Mouse (Mus musculus): ENCODE measurements around the gene Lrrc27.

DNA sequence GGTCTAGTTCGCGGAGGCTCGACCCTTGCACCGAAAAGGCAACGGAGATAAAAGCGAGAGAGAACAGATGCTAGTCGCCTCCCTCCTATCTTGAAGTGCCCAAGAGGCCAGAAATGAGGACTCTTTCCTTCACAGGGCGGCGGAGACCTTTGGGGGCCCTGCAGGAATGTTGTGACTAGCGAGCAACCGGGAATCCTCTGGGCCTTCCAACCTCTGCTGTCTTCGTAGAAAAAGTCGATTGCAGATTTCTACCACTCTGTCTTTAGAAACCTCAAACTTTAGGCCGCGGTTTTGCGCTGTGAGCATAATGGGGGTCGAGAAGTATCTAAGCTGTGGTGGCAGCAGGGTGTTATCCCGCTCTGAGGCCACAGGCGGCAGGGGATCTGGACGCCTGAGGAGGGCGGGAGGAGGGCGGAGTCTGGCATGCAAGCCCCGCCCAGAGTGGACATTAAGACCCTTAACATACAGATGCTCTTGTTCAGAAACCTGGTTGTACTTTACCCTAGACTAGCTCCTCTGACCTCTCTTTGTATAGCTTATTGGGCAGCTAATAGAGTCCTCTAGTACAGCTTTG, 24.1 kb upstream of the Lrrc27 start:
- no peak for TF ChIP-seq CTCF (IDR thresholded peaks at IDR 0.05 in 2 of 3, conservative IDR thresholded peaks at IDR 0.05 in 1 of 3; ENCODE audit: control insufficient read depth in 1 of 3, insufficient read depth in 1 of 3, low read depth in 2 of 3, low read length in 3 of 3, poor library complexity in 1 of 3, severe bottlenecking in 1 of 3)
- TF ChIP-seq ETS1 (IDR thresholded peaks at IDR 0.05; ENCODE audit: low read depth, low read length) = no peak
- TF ChIP-seq ZC3H11A (IDR thresholded peaks at IDR 0.05; ENCODE audit: low read depth, low read length) = no peak
- no peak for TF ChIP-seq ZMIZ1 (IDR thresholded peaks at IDR 0.05; ENCODE audit: low read depth, low read length)
- TF ChIP-seq NRF1 (IDR thresholded peaks at IDR 0.05; ENCODE audit: insufficient read depth, low read depth, low read length, poor library complexity, severe bottlenecking) = no peak
- TF ChIP-seq MAFK (IDR thresholded peaks at IDR 0.05; ENCODE audit: borderline replicate concordance, low read depth, low read length) = no peak
- TF ChIP-seq EP300 (IDR thresholded peaks at IDR 0.05; ENCODE audit: low read depth in 1 of 2, low read length in 2 of 2) = no peak
- no peak for TF ChIP-seq RAD21 (IDR thresholded peaks at IDR 0.05; ENCODE audit: low read depth, low read length)
- no peak for TF ChIP-seq POLR2A (IDR thresholded peaks at IDR 0.05; ENCODE audit: control insufficient read depth in 1 of 2, insufficient read depth in 1 of 2, low read depth in 1 of 2, low read length in 2 of 2, poor library complexity in 1 of 2)

Measured in MEL (cell line).